Mouse (Mus musculus): ENCODE results near the gene S1pr5.

DNA sequence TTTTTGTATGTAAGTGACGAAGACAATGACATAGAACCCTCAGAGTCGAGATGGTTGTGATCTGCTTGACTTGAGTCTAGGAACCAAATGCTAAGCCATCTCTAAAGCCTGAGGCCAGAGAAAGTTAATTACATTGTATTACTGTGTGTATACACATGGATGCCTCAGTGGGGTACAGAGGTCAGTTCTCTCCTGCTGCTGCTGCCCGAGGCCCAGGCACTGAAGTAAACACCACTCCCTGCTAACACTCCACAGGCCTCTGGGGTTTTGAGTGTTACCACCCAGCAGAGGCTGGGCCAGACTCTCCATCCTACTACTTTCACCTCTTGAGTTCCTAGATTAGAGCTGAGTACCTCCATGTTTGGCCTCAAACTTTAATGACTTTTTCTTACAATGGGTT is 35.8 kb upstream of the S1pr5 start:
- TF ChIP-seq SIN3A (IDR thresholded peaks at IDR 0.05; ENCODE audit: low read length) (no peak), TBP (IDR thresholded peaks at IDR 0.05; ENCODE audit: low read depth, low read length) (no peak), EP300 (IDR thresholded peaks at IDR 0.05; ENCODE audit: low read depth in 1 of 2, low read length in 2 of 2) (no peak), MAFK (IDR thresholded peaks at IDR 0.05; ENCODE audit: borderline replicate concordance, low read depth, low read length) (no peak), E2F4 (IDR thresholded peaks at IDR 0.05; ENCODE audit: borderline replicate concordance, low read depth, low read length) (no peak), POLR2A (IDR thresholded peaks at IDR 0.05; ENCODE audit: control insufficient read depth in 1 of 2, insufficient read depth in 1 of 2, low read depth in 1 of 2, low read length in 2 of 2, poor library complexity in 1 of 2) (peak in 1 of 2 experiments; percentile 40; a peak in 1 of 4 replicates), CTCF (IDR thresholded peaks at IDR 0.05 in 2 of 3, conservative IDR thresholded peaks at IDR 0.05 in 1 of 3; ENCODE audit: control insufficient read depth in 1 of 3, insufficient read depth in 1 of 3, low read depth in 2 of 3, low read length in 3 of 3, poor library complexity in 1 of 3, severe bottlenecking in 1 of 3) (no peak), JUND (IDR thresholded peaks at IDR 0.05; ENCODE audit: low read depth, low read length) (no peak), ELF1 (IDR thresholded peaks at IDR 0.05; ENCODE audit: low read depth, low read length) (no peak), NELFE (IDR thresholded peaks at IDR 0.05; ENCODE audit: low read depth, low read length) (no peak), USF1 (IDR thresholded peaks at IDR 0.05; ENCODE audit: low read depth, low read length) (no peak), MYC (IDR thresholded peaks at IDR 0.05; ENCODE audit: low read depth, low read length) (no peak), MAX (IDR thresholded peaks at IDR 0.05; ENCODE audit: low read length) (no peak), GABPA (IDR thresholded peaks at IDR 0.05; ENCODE audit: low read depth, low read length) (no peak)

Data from MEL (cell line).